Mouse (Mus musculus) urinary bladder, postnatal 4 days (tissue): ENCODE data around the gene Eefsec.

Experiments
- DNase-seq, 2 experiments: peaks; one replicate each; pipeline ENCODE4 v3.0.0; 2021 to 2022; ENCODE audit warnings: low spot score in 2 of 2

The Eefsec gene

GRCm38 (mm10) chr6:88446063-88447002 is at the start of gene Eefsec:
Gene Eefsec, minus strand, starts transcription at chr6:88446539.
- DNase-seq, result peak; percentile 78 to 86

- DNase-seq, result no peak
Observed at GRCm38 (mm10) chr6:88493712-88494111, 47.4 kb upstream of the Eefsec start.

GRCm38 (mm10) chr6:88490629-88491354 is 44.5 kb upstream of the Eefsec start:
- DNase-seq, result no peak

GRCm38 (mm10) chr6:88489834-88490233 is 43.5 kb upstream of the Eefsec start:
- DNase-seq, result no peak

- DNase-seq, result no peak
Observed at GRCm38 (mm10) chr6:88489026-88489425, 42.7 kb upstream of the Eefsec start.

- no peak for DNase-seq
Observed at GRCm38 (mm10) chr6:88486893-88487292, 40.6 kb upstream of the Eefsec start.

GRCm38 (mm10) chr6:88485378-88485777 is 39.0 kb upstream of the Eefsec start:
- no peak for DNase-seq

- DNase-seq, result no peak
Observed at GRCm38 (mm10) chr6:88483913-88484312, 37.6 kb upstream of the Eefsec start.

GRCm38 (mm10) chr6:88483111-88483510 is 36.8 kb upstream of the Eefsec start:
- DNase-seq, result no peak

- DNase-seq, result no peak
Observed at GRCm38 (mm10) chr6:88480421-88480820, 34.1 kb upstream of the Eefsec start.

GRCm38 (mm10) chr6:88469878-88470277 is 23.5 kb upstream of the Eefsec start:
- no peak for DNase-seq

- peak; percentile 88 to 90 for DNase-seq
Observed at GRCm38 (mm10) chr6:88465181-88465920, 19.0 kb upstream of the Eefsec start, which contains the start of gene Ruvbl1. Gene Ruvbl1, plus strand, starts transcription at chr6:88465409.

- DNase-seq, result no peak
Observed at GRCm38 (mm10) chr6:88454545-88454944, 8.2 kb upstream of the Eefsec start.

- no peak for DNase-seq
Observed at GRCm38 (mm10) chr6:88447454-88447853, 1.1 kb upstream of the Eefsec start.

GRCm38 (mm10) chr6:88445661-88446060 is 678 bp downstream of the Eefsec start:
- DNase-seq, result no peak

- no peak for DNase-seq
Observed at GRCm38 (mm10) chr6:88444076-88444750, 2.1 kb downstream of the Eefsec start.

GRCm38 (mm10) chr6:88443446-88443845 is 2.9 kb downstream of the Eefsec start:
- DNase-seq, result no peak

GRCm38 (mm10) chr6:88442551-88442950 is 3.8 kb downstream of the Eefsec start:
- no peak for DNase-seq

GRCm38 (mm10) chr6:88439056-88439455 is 7.3 kb downstream of the Eefsec start:
- no peak for DNase-seq

- DNase-seq, result no peak
Observed at GRCm38 (mm10) chr6:88435609-88436008, 10.7 kb downstream of the Eefsec start.

GRCm38 (mm10) chr6:88431202-88431601 is 15.1 kb downstream of the Eefsec start:
- no peak for DNase-seq
